Mouse (Mus musculus): Measurements from ENCODE around the gene Recql5. TPM values are rescaled to one million over a fixed set of nuclear protein-coding genes. Genes with fewer than 3 reads are reported as not detected.
"Not testable (repeated sequence)": the region's sequence is repeated elsewhere in the genome, so short reads cannot be mapped to it uniquely, and the experiment has no call there.

Recql5 gene
- polyA plus RNA-seq, 1 experiment, result 29.5 TPM

- no peak for DNase-seq (ENCODE audit: low spot score)
Observed at GRCm38 (mm10) chr11:115863895-115864294, 69.4 kb downstream of the Recql5 start.

- peak; percentile 88 for DNase-seq (ENCODE audit: low spot score)
Observed at GRCm38 (mm10) chr11:115859143-115859945, 73.9 kb downstream of the Recql5 start.

- no peak for DNase-seq (ENCODE audit: low spot score)
Observed at GRCm38 (mm10) chr11:115858354-115858753, 74.9 kb downstream of the Recql5 start, which contains the start of gene Myo15b. Gene Myo15b (plus strand): TSS chr11:115858406.

- no peak for DNase-seq (ENCODE audit: low spot score)
Observed at GRCm38 (mm10) chr11:115857936-115858335, 75.3 kb downstream of the Recql5 start.

- DNase-seq (ENCODE audit: low spot score), result not testable (repeated sequence)
Observed at GRCm38 (mm10) chr11:115857146-115857545, 76.1 kb downstream of the Recql5 start.

GRCm38 (mm10) chr11:115854674-115855073, 78.6 kb downstream of the Recql5 start:
- no peak for DNase-seq (ENCODE audit: low spot score)

- DNase-seq (ENCODE audit: low spot score), result no peak
Observed at GRCm38 (mm10) chr11:115845819-115846218, 87.5 kb downstream of the Recql5 start.

- no peak for DNase-seq (ENCODE audit: low spot score)
Observed at GRCm38 (mm10) chr11:115844240-115844639, 89.0 kb downstream of the Recql5 start.

- DNase-seq (ENCODE audit: low spot score), result no peak
Observed at GRCm38 (mm10) chr11:115843891-115844239, 89.4 kb downstream of the Recql5 start.

GRCm38 (mm10) chr11:115843141-115843890, 90.0 kb downstream of the Recql5 start:
- DNase-seq (ENCODE audit: low spot score), result no peak

Other genes starting within 250 kb of the Recql5 start
- gene Grb2, start 224.9 kb downstream of the Recql5 start, polyA plus RNA-seq (2012; rRNA removed), result 57.2 and 62.8 TPM in 2 replicates
- gene Tmem94, start 168.0 kb downstream of the Recql5 start, polyA plus RNA-seq (2012; rRNA removed), result 20.8 and 25.9 TPM in 2 replicates
- gene Caskin2, start 119.8 kb downstream of the Recql5 start, polyA plus RNA-seq (2012; rRNA removed), result 20.6 and 25.2 TPM in 2 replicates
- 18.7 and 21.4 TPM in 2 replicates for gene Tsen54, start 118.8 kb downstream of the Recql5 start, polyA plus RNA-seq (2012; rRNA removed)
- 42.4 and 54.0 TPM in 2 replicates for gene Llgl2, start 109.4 kb downstream of the Recql5 start, polyA plus RNA-seq (2012; rRNA removed)
- 0.44 and 0.65 TPM in 2 replicates for gene Myo15b, start 75.1 kb downstream of the Recql5 start, polyA plus RNA-seq (2012; rRNA removed)
- gene Smim5, start 33.5 kb downstream of the Recql5 start, polyA plus RNA-seq (2012; rRNA removed), result 7.0 and 10.4 TPM in 2 replicates
- gene Smim6, start 21.5 kb downstream of the Recql5 start, polyA plus RNA-seq (2012; rRNA removed), result 16.9 and 17.8 TPM in 2 replicates
- gene Sap30bp, start 195 bp downstream of the Recql5 start, polyA plus RNA-seq (2012; rRNA removed), result 31.6 and 33.7 TPM in 2 replicates
- 24.7 and 35.7 TPM in 2 replicates for gene Itgb4, start 41.2 kb upstream of the Recql5 start, polyA plus RNA-seq (2012; rRNA removed)
- 45.4 and 51.7 TPM in 2 replicates for gene Galk1, start 79.2 kb upstream of the Recql5 start, polyA plus RNA-seq (2012; rRNA removed)
- gene H3f3b, start 94.5 kb upstream of the Recql5 start, polyA plus RNA-seq (2012; rRNA removed), result 374 and 394 TPM in 2 replicates
- gene Unk, start 96.8 kb upstream of the Recql5 start, polyA plus RNA-seq (2012; rRNA removed), result 23.3 and 23.7 TPM in 2 replicates
- gene Unc13d, start 144.5 kb upstream of the Recql5 start, polyA plus RNA-seq (2012; rRNA removed), result 4.5 and 5.6 TPM in 2 replicates
- 119 and 147 TPM in 2 replicates for gene Wbp2, start 153.5 kb upstream of the Recql5 start, polyA plus RNA-seq (2012; rRNA removed)
- 33.1 and 40.7 TPM in 2 replicates for gene Trim47, start 193.7 kb upstream of the Recql5 start, polyA plus RNA-seq (2012; rRNA removed)
- 9.6 and 11.8 TPM in 2 replicates for gene Trim65, start 197.7 kb upstream of the Recql5 start, polyA plus RNA-seq (2012; rRNA removed)
- gene Mrpl38, start 205.4 kb upstream of the Recql5 start, polyA plus RNA-seq (2012; rRNA removed), result 21.4 and 29.3 TPM in 2 replicates
- gene Fbf1, start 234.7 kb upstream of the Recql5 start, polyA plus RNA-seq (2012; rRNA removed), result 46.8 and 47.7 TPM in 2 replicates